Mouse (Mus musculus) thymus, adult 2 months (tissue): Measurements from ENCODE around the gene Zc3hav1l.

Experiments used
- CTCF ChIP-seq: fragments of 200-500 bp; IDR thresholded peaks from 2 replicates; pipeline ENCODE4 v1.5.1; 2012; ENCODE audit warnings: mild to moderate bottlenecking, control low read depth, low read length, moderate library complexity, borderline replicate concordance; ENCODE audit not compliant: control insufficient read depth, poor library complexity, insufficient read depth; ENCODE audit errors: extremely low read depth
- POLR2A ChIP-seq: fragments of 200-500 bp; IDR thresholded peaks from 2 replicates; pipeline ENCODE4 v1.6.1; 2012; ENCODE audit warnings: mild to moderate bottlenecking, low read length, control low read depth, moderate library complexity; ENCODE audit not compliant: control insufficient read depth, poor library complexity, insufficient read depth; ENCODE audit errors: extremely low read depth

DNA sequence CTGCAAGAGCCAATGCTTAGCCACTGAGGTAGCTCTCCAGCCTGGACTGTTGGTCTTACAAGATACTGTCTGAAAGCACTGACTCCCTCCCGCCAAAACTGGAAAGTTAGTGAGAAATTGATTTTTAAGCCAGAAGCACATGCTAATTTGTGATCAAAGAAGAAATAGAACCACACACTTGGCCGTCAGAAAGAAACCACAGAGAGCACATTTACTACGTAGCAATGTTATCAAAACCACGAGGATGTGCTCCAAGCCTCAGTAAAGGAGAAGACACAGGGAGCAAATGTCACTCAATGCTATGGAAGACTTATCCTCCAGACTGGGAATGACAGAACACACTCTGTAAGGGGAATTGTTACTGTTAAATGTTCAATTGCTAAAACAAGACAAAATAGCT is 57.6 kb downstream of the Zc3hav1l start:
- no peak for TF ChIP-seq CTCF
- TF ChIP-seq POLR2A, result no peak
